Mouse (Mus musculus) mesoderm, embryonic 11.5 days (tissue): ENCODE measurements at regions not wholly inside any gene's neighbourhood (a gene's known extent, or its start where the extent isn't known, plus 50 kb on each side); places are given as distances from the start of the nearest gene placed in this dataset.

ENCODE experiments used
- DNase-seq: peaks from one replicate; pipeline ENCODE4 v3.0.0-alpha.2; 2012; ENCODE audit warnings: low read depth, low spot score

- DNase-seq = no peak
Measured at GRCm38 (mm10) chr8:10906353-10906752, 101.9 kb downstream of the Irs2 start.

DNA sequence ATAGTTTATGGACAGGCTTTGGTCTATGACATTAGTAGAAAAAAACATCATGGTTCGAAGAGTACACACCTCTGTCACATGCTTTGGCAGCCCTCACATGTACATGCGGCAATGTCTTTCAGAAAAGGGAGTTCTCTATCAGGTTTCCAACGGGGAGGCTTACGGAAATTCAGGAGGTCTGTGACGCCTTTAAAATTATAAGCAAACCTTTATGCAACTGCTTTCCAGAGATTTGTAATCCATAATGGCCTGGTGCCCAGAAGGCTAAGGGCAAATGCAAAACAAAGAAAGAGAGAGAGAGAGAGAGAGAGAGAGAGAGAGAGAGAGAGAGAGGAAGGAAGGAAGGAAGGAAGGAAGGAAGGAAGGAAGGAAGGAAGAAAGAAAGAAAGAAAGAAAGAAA lies 102.5 kb downstream of the Irs2 start:
- no peak for DNase-seq

GRCm38 (mm10) chr8:10903957-10904356 lies 104.3 kb downstream of the Irs2 start:
- DNase-seq = no peak

- no peak for DNase-seq
Measured at GRCm38 (mm10) chr8:10901954-10902353, 106.3 kb downstream of the Irs2 start.

- DNase-seq = no peak
Measured at GRCm38 (mm10) chr8:10901014-10901413, 107.2 kb downstream of the Irs2 start.

DNA sequence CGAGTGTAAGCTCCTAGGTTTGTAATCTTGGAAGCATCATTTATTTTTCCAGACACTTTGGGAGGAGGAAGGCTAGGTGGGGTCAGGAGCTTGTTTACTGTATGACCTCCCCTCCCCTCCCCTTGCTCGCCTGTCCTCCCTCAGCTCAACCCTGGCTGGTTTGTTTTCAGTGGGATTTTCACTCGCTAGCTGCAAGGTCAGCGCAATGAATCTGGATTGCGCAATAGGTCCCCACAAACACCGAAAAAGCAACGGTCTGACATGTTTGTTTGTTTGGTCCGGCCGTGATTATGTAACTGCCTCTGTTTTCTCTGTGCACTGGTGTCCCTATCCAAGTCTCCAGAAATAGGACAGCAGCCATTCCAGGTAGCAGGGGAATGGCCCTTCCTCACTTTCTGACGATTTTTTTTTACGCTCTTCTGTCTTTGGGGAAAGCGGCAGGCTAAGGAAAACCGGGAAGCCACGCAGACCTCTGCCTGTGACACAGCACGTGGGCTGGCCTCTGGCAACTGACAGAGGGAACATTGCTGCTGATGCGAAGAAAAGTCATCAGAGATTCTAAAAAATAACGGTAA lies 108.6 kb downstream of the Irs2 start:
- DNase-seq = no peak

GRCm38 (mm10) chr8:10898562-10899527 lies 109.4 kb downstream of the Irs2 start:
- peak; percentile 66 for DNase-seq

DNA sequence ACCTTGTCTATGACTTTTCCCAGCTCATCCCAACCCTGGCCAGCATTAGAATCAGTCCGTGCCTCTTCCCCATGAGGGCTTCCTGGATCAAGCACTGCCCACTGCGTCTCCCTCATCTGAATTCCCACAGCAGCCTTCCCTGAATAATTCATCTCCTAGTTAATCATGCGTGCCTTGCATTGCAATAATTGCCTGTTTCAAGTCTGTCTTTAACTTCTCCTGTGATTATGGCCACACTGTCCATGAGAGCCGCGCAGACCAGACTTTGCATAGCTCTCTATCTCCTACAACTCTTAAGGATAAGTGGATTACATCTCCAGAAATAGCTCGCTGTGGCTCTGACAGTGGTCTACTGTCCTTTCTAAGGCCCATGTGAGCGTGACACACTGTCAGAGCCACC lies 110.7 kb downstream of the Irs2 start:
- no peak for DNase-seq

- DNase-seq = no peak
Measured at GRCm38 (mm10) chr8:10895178-10895577, 113.1 kb downstream of the Irs2 start.

- DNase-seq = no peak
Measured at GRCm38 (mm10) chr8:10894306-10894705, 114.0 kb downstream of the Irs2 start.

DNA sequence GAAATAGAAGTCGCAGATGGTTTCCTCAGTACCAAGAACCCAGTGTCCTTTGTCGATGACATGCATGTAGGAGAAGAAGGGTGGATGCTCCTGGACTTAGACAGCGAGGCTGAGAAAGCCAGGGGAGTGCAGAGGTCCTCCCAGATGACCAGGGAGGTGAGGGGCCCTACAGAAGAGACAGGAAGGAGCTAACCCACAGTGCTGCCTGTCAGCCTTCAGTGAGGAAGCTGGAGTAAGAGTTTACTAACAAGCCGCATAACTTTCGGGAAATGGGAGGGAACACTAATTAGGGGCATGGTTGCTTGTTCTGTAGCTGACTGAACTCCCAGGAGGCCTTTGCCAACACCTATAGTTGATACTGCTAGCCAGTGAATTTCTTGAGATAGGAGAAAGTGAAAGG lies 114.5 kb downstream of the Irs2 start:
- no peak for DNase-seq

- no peak for DNase-seq
Measured at GRCm38 (mm10) chr8:10891906-10892305, 116.4 kb downstream of the Irs2 start.

DNA sequence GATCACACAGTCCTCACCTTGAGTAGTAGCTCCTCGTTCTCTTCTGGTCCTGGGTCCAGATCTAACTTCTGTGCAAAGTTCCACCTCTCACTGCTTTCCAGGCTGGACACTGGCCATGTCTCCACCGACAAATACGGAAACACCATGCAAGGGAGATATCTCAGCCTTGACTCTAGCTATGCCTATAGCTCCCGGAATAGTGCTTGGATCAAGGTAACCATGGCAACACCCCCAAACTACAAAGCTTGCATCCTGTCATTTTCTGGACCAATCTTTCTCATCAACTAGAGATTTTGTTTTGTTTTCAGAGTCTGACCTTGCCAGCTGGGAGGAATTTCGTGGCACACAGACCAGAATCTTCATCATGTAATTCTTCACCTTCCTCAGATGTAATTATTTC lies 116.8 kb downstream of the Irs2 start:
- no peak for DNase-seq

GRCm38 (mm10) chr8:10885452-10885851 lies 122.8 kb downstream of the Irs2 start:
- no peak for DNase-seq

DNA sequence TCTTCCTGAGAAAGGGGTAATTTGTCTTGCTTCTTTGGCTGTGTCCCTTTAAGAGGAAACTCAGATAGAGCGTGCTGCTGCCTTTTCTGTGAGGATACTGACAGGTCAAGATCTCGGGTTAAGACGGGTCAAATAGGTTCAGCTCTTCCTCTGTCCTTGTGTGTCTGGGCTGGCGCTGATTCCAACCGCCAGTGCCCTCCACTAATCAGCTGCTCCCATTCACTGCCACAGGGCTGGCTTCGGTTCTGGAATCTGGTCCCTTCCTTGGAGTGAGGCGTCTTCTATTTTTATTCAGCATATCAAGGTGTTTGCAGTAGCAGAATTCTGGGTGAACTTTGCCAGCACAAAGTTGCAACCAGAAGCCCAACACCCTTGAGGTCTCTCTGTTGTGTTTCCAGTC lies 124.8 kb downstream of the Irs2 start:
- no peak for DNase-seq

DNA sequence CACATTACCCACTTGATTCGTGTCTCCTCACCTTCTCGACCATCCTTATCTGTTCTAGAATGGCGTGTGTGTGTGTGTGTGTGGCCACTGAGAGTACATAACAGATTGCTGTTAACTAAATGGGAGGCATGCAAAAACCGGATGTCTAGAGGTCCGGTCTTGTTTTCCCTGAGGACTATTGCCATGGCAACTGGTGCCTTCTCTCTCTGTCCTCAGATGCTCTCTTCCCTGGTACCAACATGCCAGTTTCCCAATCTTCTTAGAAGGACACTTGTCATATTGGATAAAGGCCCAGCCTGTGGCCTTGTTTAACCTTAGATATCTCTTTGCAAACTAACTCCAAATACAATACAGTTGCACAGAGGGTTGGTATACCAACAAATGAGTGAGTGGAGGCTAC lies 125.9 kb downstream of the Irs2 start:
- DNase-seq = no peak

GRCm38 (mm10) chr8:10879883-10880282 lies 128.4 kb downstream of the Irs2 start:
- no peak for DNase-seq

GRCm38 (mm10) chr8:10879049-10879847 lies 129.0 kb downstream of the Irs2 start:
- no peak for DNase-seq

GRCm38 (mm10) chr8:10878371-10878770 lies 129.9 kb downstream of the Irs2 start:
- DNase-seq = no peak

- no peak for DNase-seq
Measured at GRCm38 (mm10) chr8:10875170-10875569, 133.1 kb downstream of the Irs2 start.

GRCm38 (mm10) chr8:10871451-10871850 lies 136.8 kb downstream of the Irs2 start:
- DNase-seq = no peak

GRCm38 (mm10) chr8:10870423-10871055 lies 137.7 kb downstream of the Irs2 start:
- DNase-seq = no peak
